Mouse (Mus musculus) urinary bladder, postnatal 25 days (tissue): ENCODE measurements at regions not wholly inside any gene's neighbourhood (a gene's known extent, or its start where the extent isn't known, plus 50 kb on each side); places are given as distances from the start of the nearest gene placed in this dataset.

Experiments
- DNase-seq: peaks from one replicate; pipeline ENCODE4 v3.0.0; 2022; ENCODE audit warnings: low spot score

DNA sequence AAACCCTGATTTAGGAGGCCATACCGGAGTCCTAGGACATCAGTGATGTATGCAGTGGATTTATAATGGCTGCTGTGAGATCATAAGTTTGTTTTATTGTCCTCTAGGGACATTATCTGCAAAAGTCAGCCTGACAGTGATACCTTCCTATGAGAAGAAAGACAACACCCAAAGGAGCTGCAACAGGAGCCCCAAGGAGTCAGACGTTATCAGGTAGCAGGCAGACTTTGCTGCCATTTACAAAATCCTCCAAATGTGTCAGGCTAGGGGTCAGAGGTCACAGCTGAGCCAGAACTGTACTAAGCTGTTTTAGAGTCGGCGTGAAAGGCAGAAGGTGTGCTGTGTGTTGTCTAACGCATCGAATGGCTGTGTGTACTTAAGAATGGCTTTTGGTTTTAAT is 65.4 kb upstream of the Kif2a start:
- no peak for DNase-seq

GRCm38 (mm10) chr13:107078085-107078484 is 56.2 kb upstream of the Kif2a start:
- no peak for DNase-seq

GRCm38 (mm10) chr13:107074917-107075316 is 53.0 kb upstream of the Kif2a start:
- DNase-seq: no peak

- DNase-seq: no peak
Measured at GRCm38 (mm10) chr13:107073039-107073620, 51.2 kb upstream of the Kif2a start.

DNA sequence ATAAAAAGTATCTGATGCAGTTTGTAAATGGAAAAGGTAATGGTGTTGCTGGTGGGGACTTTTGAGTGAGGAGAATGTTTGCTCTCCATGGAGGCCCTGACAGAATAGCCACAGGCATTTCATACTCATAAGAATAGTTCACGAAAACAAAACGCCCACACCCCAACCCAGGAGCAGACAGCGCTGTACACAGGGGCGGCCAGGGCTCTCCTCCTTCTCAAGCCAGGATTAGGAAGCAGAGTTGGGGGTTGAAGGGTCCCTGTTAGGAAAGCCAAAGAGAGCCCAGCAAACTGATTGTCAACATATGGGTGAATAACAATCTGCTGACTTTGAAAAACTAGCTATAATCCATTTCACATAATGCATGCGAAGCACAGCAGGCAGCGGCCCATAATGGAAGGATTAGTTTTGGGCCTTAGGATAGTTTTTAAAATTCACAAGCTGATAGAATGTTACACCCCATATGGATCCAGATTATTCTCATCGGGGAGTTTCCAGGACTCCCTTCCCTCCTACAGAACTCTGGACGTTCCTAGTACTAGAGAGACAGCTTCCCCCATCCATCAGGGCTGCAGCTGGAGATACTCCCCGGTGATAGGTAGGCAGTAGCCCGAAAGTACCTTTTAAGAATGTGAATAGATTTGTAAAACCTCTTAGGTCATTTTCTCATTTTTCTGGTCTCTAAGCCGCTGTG is 50.6 kb upstream of the Kif2a start:
- DNase-seq: no peak
